Mouse (Mus musculus) liver, adult 2 months (tissue): ENCODE measurements at regions not wholly inside any gene's neighbourhood (a gene's known extent, or its start where the extent isn't known, plus 50 kb on each side); places are given as distances from the start of the nearest gene placed in this dataset.

Experiments
- DNase-seq: peaks from one replicate; pipeline ENCODE4 v3.0.0-alpha.2; 2011; ENCODE audit warnings: low read depth, low spot score; ENCODE audit errors: extremely low read depth
- H3K27ac ChIP-seq: fragments of 200-500 bp; replicated peaks from 2 replicates; pipeline ENCODE4 v1.5.1; 2012; ENCODE audit warnings: low read depth, mild to moderate bottlenecking, control low read depth, inconsistent platforms, low read length; ENCODE audit not compliant: insufficient read depth
- H3K27me3 ChIP-seq: fragments of 200-500 bp; 2 replicates; pipeline ENCODE4 v1.6.1; 2012; ENCODE audit warnings: mild to moderate bottlenecking, moderate library complexity, low read length, inconsistent platforms; ENCODE audit not compliant: control insufficient read depth, insufficient read depth
- H3K36me3 ChIP-seq: fragments of 200-500 bp; 2 replicates; pipeline ENCODE4 v1.6.1; 2012; ENCODE audit warnings: low read length, inconsistent platforms; ENCODE audit not compliant: control insufficient read depth, insufficient read depth
- H3K4me1 ChIP-seq: fragments of 200-500 bp; 2 replicates; pipeline ENCODE4 v1.6.1; 2011; ENCODE audit warnings: low read length; ENCODE audit not compliant: control insufficient read depth, insufficient read depth
- H3K4me3 ChIP-seq: fragments of 200-500 bp; 2 replicates; pipeline ENCODE4 v1.5.1; 2011; ENCODE audit warnings: low read depth, mild to moderate bottlenecking, control low read depth, low read length, moderate library complexity; ENCODE audit not compliant: insufficient read depth
- H3K79me2 ChIP-seq: fragments of 200-500 bp; 2 replicates; pipeline ENCODE4 v1.6.1; 2012; ENCODE audit warnings: inconsistent platforms, mild to moderate bottlenecking, low read length, moderate library complexity; ENCODE audit not compliant: control insufficient read depth, insufficient read depth
- H3K9ac ChIP-seq: fragments of 200-500 bp; 2 replicates; pipeline ENCODE4 v1.6.1; 2012; ENCODE audit warnings: low read depth, mild to moderate bottlenecking, control low read depth, inconsistent platforms, low read length
- CTCF ChIP-seq: fragments of 200-500 bp; IDR thresholded peaks from 2 replicates; pipeline ENCODE4 v1.5.1; 2011; ENCODE audit warnings: low read depth, low read length, control low read depth
- POLR2A ChIP-seq: fragments of 200-500 bp; IDR thresholded peaks from 2 replicates; pipeline ENCODE4 v1.6.1; 2011; ENCODE audit warnings: low read length, control low read depth; ENCODE audit not compliant: insufficient read depth; ENCODE audit errors: extremely low read depth
- WGBS: fragments of 180-500 bp; shearing (Covaris S2); methylation state at CpG from one replicate; pipeline ENCODE4 v1.1.7; 2018; 5-methylcytosine and 5-hydroxymethylcytosine counted together

DNA sequence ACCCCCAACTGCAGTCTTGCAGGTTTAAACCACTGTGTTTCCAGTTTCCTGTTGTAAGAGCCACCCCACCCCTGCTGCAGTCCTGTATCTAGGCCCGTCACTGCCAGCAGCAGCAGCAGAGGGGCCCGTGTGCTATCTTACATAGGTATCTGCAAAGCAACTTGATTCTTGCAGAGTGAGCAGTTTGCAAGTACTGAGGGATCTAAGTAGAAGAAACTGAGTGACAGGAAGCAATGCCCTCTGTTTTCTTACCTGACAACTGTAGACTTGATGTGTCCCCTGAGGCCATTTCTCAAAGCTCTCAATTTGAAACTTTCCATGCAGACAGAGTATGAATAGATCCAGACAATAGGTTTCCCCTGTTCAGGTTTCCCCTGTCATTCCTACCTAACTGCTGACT, 100.5 kb upstream of the Supt20 start:
- no peak overlapping the region for H3K27ac ChIP-seq

DNA sequence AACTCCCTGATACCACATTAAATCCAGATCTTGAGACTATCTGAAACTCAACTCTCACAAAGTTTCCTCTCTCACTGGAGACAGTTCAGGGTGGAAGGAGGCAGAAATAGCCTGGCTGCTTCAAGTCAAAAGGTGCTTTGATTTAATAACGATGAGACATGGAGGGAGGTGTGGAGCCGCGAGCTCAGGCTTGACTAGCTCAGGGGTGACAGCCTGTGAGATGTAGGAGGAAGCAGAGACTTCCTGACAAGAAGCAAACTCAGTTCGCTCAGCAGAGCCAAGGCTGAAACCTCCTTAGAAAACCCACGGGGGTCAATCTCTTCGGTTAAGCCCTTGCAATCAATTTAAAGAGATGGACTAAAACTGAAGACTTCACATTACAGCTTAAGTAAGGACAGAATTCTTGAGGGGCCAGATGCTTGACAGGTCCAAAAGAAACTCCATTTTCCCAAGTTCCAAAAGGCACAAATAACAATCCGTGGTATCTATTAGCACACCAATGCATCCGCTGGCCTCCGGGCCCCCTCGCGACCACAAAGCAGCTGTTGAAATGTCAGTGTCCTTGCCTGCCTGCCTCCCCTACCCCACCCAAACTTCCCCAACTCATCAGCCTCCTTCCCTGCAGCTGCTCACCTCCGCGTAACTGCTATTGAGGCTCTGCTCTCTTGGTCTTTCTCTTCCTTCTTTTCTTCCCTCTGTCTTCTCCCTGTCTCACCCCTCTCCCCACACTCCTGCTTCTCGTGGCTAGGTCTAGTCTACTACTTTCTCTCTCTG, 99.8 kb upstream of the Supt20 start:
- Histone ChIP-seq H3K27me3 (no peaks in the 10 kb centered on the region), H3K4me1 (no peaks in the 10 kb centered on the region), H3K79me2 (no peaks in the 10 kb centered on the region), H3K9ac (no peak overlapping the region), H3K27ac (no peak overlapping the region), H3K36me3 (no peaks in the 10 kb centered on the region), H3K4me3 (no peak overlapping the region)
- DNase-seq, result no peak
- TF ChIP-seq POLR2A (no peak), CTCF (no peak)
- 77% methylated on average over 14 of the region's 14 CpGs for WGBS

More for the DNA sequence above, 100.5 kb upstream of the Supt20 start:
- no peak overlapping the region for H3K9ac ChIP-seq
- H3K4me3 ChIP-seq, result no peak overlapping the region
- H3K4me1 ChIP-seq, result no peaks in the 10 kb centered on the region
- H3K36me3 ChIP-seq, result no peaks in the 10 kb centered on the region
- no peaks in the 10 kb centered on the region for H3K27me3 ChIP-seq
- 76% methylated on average over 2 of the region's 2 CpGs for WGBS
- TF ChIP-seq CTCF (no peak), POLR2A (no peak)
- DNase-seq, result no peak
- H3K79me2 ChIP-seq, result no peaks in the 10 kb centered on the region

DNA sequence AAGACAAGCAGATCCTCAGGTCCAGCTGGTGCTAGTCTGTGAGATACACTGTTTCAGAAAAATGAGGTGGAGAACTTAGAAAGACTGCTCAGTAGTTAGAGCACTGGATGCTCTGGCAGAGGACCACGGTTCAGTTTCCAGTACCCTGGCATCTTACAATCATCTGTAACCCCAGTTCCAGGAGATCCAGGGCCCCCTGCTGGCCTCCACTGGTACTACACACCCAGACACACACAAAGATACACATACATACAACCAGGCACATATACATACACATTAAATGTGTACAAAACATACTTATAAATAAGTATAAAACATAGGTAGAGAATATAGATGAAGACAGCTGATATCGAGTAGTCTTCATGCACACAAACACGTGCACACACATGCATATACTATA, 97.4 kb upstream of the Supt20 start:
- no peak for DNase-seq
- 85% methylated on average over 3 of the region's 3 CpGs for WGBS
- Histone ChIP-seq H3K79me2 (no peaks in the 10 kb centered on the region), H3K9ac (no peak overlapping the region), H3K4me1 (no peaks in the 10 kb centered on the region), H3K27me3 (no peaks in the 10 kb centered on the region), H3K36me3 (no peaks in the 10 kb centered on the region), H3K4me3 (no peak overlapping the region), H3K27ac (no peak overlapping the region)
- no peak for TF ChIP-seq POLR2A
- TF ChIP-seq CTCF, result no peak

DNA sequence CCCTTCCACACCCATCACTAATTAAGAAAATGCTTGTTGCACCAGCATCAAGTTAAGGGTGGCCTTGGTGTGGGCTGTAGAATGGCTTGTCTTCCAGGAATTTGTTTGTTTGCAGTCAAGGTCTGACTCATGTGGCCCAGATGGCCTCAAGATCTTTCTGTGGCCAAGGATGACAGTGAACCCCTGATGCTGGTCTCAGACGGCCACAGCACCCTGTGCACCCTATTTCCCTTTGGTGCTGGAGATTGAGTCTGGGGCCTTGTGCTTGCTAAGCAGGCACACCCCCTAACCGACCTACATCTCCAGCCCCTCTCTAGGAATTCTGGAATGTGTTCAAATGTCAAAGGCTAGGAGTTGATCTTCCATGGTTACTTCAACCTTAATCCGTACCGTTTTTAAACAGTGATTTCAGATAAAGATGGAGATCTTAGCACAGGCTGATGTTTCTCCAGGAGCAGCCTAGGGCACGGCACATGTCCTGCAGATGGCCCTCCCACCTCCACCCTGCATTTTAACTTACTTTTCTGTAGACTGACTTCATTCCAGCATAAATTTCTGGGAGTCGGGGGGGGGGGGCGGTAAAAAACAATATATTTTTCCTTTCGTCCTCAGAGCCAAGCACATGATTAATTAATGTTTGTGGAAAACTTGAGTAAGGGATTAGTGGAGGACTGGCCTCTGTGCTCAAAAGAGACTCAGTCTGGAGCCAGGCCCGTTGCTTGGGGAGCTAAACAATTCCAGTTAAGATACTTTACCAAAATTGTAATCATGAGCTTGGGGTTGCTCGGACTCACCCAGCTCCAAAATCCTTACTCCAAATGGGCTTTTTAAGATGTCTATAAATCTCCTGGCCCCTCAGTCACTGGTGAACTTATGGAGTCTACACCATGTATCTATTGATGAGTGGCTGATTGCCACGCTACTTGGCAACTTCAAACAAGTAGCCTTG, 95.0 kb upstream of the Supt20 start:
- TF ChIP-seq POLR2A (no peak), CTCF (no peak)
- Histone ChIP-seq H3K27me3 (no peaks in the 10 kb centered on the region), H3K9ac (no peak overlapping the region), H3K27ac (no peak overlapping the region), H3K36me3 (no peaks in the 10 kb centered on the region), H3K79me2 (no peaks in the 10 kb centered on the region), H3K4me1 (no peaks in the 10 kb centered on the region), H3K4me3 (no peak overlapping the region)
- 84% methylated on average over 11 of the region's 11 CpGs for WGBS
- no peak for DNase-seq

DNA sequence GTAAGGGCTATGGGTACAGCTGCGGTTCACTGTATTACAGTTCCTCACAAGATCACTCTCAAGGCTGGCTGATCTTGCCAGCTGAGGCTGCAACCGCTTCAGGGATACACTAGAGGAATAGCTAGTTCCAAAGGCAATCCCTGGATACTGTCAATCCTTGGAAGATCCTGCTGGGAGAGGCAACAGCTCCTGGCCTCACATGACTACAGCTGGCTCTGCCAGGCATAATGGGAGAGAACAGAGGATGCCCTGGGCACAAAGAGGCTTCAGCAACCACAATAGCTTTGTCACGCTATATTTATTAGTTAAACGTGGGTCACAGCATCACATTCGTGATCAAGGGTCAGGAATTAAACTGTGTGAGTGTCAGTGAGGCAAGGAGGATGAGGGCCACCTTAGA, 94.3 kb upstream of the Supt20 start:
- TF ChIP-seq CTCF (no peak), POLR2A (no peak)
- no peaks in the 10 kb centered on the region for H3K79me2 ChIP-seq
- H3K27me3 ChIP-seq, result no peaks in the 10 kb centered on the region
- H3K36me3 ChIP-seq, result no peaks in the 10 kb centered on the region
- no peak overlapping the region for H3K9ac ChIP-seq
- no peaks in the 10 kb centered on the region for H3K4me1 ChIP-seq
- H3K27ac ChIP-seq, result no peak overlapping the region
- WGBS, result 87% methylated on average over 5 of the region's 5 CpGs
- no peak for DNase-seq
- H3K4me3 ChIP-seq, result no peak overlapping the region
